Mouse (Mus musculus) limb, embryonic 12.5 days (tissue): ENCODE results near the gene S100a2. TPM values are rescaled to one million over a fixed set of nuclear protein-coding genes. Genes with fewer than 3 reads are reported as not detected.

Experiments
- ATAC-seq: fragments of 200-750 bp; cut with Nextera tagmentation; 2 replicates; pipeline ENCODE4 v1.8.0; 2017; ENCODE audit warnings: low read depth, moderate TSS enrichment; ENCODE audit not compliant: insufficient number of reproducible peaks, insufficient read depth, low FRiP score, low TSS enrichment
- H3K27ac ChIP-seq: fragments of 300-500 bp; sonication (generic); 2 replicates; pipeline ENCODE4 v1.5.1; 2016; ENCODE audit warnings: mild to moderate bottlenecking, moderate library complexity
- H3K27me3 ChIP-seq: fragments of 300-500 bp; sonication (generic); 2 replicates; pipeline ENCODE4 v1.6.1; 2016; ENCODE audit warnings: mild to moderate bottlenecking, moderate library complexity
- H3K36me3 ChIP-seq: fragments of 300-500 bp; sonication (generic); 2 replicates; pipeline ENCODE4 v1.6.1; 2016; ENCODE audit warnings: mild to moderate bottlenecking, moderate library complexity
- H3K4me1 ChIP-seq: fragments of 300-500 bp; sonication (generic); replicated peaks from 2 replicates; pipeline ENCODE4 v1.6.1; 2016
- H3K4me2 ChIP-seq: fragments of 300-500 bp; sonication (generic); 2 replicates; pipeline ENCODE4 v1.6.1; 2016; ENCODE audit warnings: mild to moderate bottlenecking, moderate library complexity
- H3K4me3 ChIP-seq: fragments of 300-500 bp; sonication (generic); replicated peaks from 2 replicates; pipeline ENCODE4 v1.5.1; 2016; ENCODE audit warnings: mild to moderate bottlenecking
- H3K9ac ChIP-seq: fragments of 300-500 bp; sonication (generic); replicated peaks from 2 replicates; pipeline ENCODE4 v1.6.1; 2016; ENCODE audit warnings: mild to moderate bottlenecking, moderate library complexity
- H3K9me3 ChIP-seq: fragments of 300-500 bp; sonication (generic); 2 replicates; pipeline ENCODE4 v1.6.1; 2016; ENCODE audit warnings: mild to moderate bottlenecking, moderate library complexity
- WGBS: fragments of 180-500 bp; shearing (Covaris S2); methylation state at CpG from one replicate; pipeline ENCODE4 v1.1.7; 2016; 5-methylcytosine and 5-hydroxymethylcytosine counted together
- polyA plus RNA-seq: library from polyadenylated mRNA; unstranded; fragments of >200 nt; fragmentation: Nextera tagmentation; extraction: Ambion mirVana; gene quantifications from 2 replicates; pipeline ENCODE4 v1.2.1, GENCODE M21; 2016

The S100a2 gene
- polyA plus RNA-seq, 1 experiment from 2014 or later: not detected

DNA sequence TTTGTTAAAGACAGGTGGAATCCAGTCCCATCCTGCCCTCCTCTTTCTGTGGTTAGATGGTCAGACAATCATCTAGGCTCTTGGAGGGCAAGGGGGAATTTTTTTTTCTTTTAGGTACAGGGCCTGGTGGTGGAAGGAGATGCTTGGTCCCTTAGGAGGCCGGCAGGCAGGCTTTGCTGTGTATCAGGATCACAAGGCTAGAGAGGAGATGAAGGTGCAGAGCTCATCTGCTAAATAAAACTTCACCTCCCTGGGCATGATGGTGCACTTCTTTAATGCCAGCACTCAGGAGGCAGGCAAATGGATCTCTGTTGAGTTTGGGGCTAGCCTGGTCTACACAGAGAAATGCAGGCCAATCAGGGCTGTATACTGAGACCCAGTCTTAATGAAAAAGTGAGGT is 25.9 kb downstream of the S100a2 start:
- Histone ChIP-seq H3K36me3 (no peaks in the 10 kb centered on the region), H3K4me2 (no peak overlapping the region), H3K4me1 (peaks cover 11% of the 10 kb centered on the region; the same call in 1 of the 2 replicates), H3K4me3 (no peak overlapping the region), H3K27ac (no peak overlapping the region), H3K9ac (no peak overlapping the region), H3K9me3 (0 out of 2 replicates have a peak, but pooled peaks cover 2% of the 10 kb centered on the region), H3K27me3 (no peaks in the 10 kb centered on the region)
- no peak for ATAC-seq
- WGBS: 95% methylated on average over 1 of the region's 1 CpGs

DNA sequence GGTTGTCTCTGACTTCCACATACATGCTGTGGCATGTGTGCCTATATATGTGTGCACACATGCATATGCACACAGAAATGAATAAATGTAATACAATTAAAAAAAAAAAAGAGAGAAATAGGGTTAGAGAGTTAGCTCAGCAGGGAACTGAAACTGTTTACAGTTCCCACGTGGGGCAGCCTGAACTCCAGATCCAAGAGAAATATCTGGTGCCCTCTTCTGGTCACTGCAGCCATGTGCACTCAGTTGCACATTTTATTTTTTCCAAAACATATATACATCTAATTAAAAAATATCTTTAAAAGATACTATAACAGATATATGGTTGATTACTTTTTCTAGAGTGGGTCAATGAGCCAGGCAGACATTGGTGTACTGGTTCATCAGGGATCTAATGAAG is 27.5 kb downstream of the S100a2 start:
- H3K4me1 ChIP-seq: peaks cover 11% of the 10 kb centered on the region; the same call in 1 of the 2 replicates
- H3K4me3 ChIP-seq: no peak overlapping the region
- no peaks in the 10 kb centered on the region for H3K27me3 ChIP-seq
- 0 out of 2 replicates have a peak, but pooled peaks cover 2% of the 10 kb centered on the region for H3K9me3 ChIP-seq
- H3K9ac ChIP-seq: no peak overlapping the region
- H3K4me2 ChIP-seq: no peak overlapping the region
- ATAC-seq: no peak
- no peaks in the 10 kb centered on the region for H3K36me3 ChIP-seq
- no peak overlapping the region for H3K27ac ChIP-seq
- 22% methylated on average over 1 of the region's 1 CpGs for WGBS

DNA sequence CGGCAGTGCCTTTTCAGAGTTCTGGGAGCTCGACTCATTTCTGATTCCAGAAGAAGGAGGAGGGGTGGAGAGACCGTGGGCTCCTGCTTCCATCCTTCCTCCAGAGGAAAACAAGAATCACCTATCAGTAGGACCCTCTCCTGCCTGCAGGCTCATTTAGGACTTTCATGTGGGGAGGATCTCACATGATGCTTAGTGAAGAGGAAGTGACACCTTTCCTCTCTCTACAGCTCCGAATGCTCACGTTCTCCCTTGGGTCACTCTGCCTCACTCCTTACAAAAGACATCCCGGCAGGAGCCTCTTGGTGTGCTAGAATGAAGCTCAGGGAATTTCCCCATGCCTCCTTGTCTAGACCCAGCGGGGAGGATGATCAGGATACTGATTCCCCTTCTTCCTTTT is 31.5 kb downstream of the S100a2 start:
- Histone ChIP-seq H3K4me2 (no peak overlapping the region), H3K36me3 (no peaks in the 10 kb centered on the region), H3K9ac (no peak overlapping the region), H3K4me1 (peaks cover 11% of the 10 kb centered on the region), H3K4me3 (no peak overlapping the region), H3K27ac (no peak overlapping the region), H3K9me3 (0 out of 2 replicates have a peak, but pooled peaks cover 2% of the 10 kb centered on the region), H3K27me3 (no peaks in the 10 kb centered on the region)
- WGBS: 55% methylated on average over 7 of the region's 7 CpGs
- ATAC-seq: no peak

DNA sequence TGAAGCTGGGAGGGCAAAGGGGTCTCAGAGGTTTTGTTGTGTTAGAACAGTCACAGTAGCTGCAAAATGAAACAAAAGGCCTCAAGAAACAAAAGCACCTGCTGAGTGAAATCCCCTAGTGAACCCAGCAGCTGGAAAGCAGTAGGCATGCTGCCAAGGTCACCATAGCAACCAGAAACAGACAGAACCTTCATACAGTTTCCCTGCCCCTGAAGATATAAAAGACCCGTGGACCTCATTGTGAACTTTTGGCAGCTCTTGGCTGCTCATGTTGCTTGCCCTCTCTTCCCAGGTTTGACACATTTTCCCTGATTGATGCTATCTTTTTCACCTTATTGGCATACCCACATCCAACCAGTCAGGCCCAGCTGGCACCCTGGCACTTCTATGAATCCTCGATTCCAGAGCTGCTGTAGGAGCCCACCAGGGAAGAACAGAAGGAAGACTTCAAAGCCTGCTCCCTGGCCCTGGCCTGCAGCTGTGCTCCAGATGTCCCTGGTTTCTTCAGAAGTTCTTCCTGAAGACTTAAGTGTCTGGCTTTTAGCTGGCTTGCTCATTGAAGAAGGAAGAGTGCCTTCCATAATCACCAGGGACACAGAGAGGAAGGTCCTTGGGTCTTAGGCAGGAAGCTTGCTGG is 33.5 kb downstream of the S100a2 start:
- ATAC-seq: 0 out of 2 replicates have a peak, but pooled peaks have one; percentile 37
- Histone ChIP-seq H3K9ac (no peak overlapping the region), H3K4me2 (no peak overlapping the region), H3K36me3 (no peaks in the 10 kb centered on the region), H3K9me3 (no peaks in the 10 kb centered on the region), H3K27ac (peak overlapping the region; percentile 3; the same call in 1 of the 2 replicates), H3K4me1 (peaks cover 11% of the 10 kb centered on the region), H3K27me3 (no peaks in the 10 kb centered on the region), H3K4me3 (no peak overlapping the region)
- 6% methylated on average over 2 of the region's 2 CpGs for WGBS

DNA sequence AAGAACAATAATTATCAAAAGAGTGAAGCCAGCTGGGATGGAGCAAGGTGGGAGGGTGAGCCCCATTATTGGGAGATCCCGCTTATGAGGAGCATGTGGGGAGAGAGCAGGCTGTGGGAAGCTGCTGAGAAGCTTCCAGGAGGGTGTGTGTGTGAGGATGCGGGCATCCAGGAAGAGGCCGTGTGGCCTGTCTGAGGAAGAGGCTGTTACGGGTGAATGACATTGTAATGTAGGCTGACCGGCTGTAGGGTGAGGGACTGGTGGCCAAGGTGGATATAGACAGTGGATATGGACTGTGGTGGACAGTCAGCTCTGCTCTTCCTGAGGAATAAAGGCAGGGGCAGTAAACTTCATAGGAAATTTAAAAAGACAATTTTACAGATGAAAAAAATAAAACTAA is 35.4 kb downstream of the S100a2 start:
- Histone ChIP-seq H3K9ac (no peak overlapping the region; the same call in 1 of the 2 replicates), H3K27me3 (no peaks in the 10 kb centered on the region), H3K27ac (no peak overlapping the region), H3K4me1 (peaks cover 11% of the 10 kb centered on the region), H3K36me3 (no peaks in the 10 kb centered on the region), H3K4me3 (no peak overlapping the region), H3K9me3 (no peaks in the 10 kb centered on the region), H3K4me2 (no peak overlapping the region)
- no peak for ATAC-seq
- WGBS: 75% methylated on average over 5 of the region's 5 CpGs

DNA sequence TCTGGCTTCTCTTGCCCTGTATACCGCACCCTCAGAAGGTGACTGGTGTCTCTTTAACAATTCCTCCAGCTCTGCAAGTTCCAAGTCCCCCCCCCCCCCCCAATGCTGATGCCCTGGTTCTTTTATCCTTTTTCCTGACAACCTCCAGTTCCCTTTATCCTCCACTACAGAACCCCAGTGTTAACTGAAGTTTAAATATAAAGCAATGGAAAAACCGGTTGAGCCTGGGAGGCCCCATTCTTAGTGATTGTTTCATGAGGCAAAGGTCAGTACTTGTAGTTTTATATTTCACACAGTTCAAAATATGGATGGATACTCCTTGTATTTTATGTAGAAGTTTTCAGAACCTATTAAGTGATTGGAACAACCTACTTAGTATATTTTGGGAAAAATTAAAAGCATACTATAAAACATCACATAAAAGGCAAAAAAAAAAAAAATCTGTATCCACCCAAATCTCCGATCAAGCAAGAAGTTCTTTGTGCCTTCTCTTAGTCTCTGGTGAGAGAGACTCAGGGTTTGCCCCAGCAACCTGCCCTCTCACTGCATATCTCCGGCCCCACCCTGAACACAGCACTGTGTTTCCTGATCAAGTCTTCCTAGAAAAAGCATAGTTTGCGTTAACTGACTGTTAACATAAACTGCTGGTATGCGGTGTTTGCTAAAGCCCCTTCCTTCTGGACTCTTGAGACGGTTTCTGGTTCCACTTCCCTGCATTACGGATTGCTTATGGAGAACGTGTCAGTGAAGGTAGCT is 36.4 kb downstream of the S100a2 start:
- no peaks in the 10 kb centered on the region for H3K9me3 ChIP-seq
- no peak overlapping the region for H3K9ac ChIP-seq
- H3K27ac ChIP-seq: no peak overlapping the region
- H3K27me3 ChIP-seq: no peaks in the 10 kb centered on the region
- WGBS: 82% methylated on average over 9 of the region's 9 CpGs
- no peak overlapping the region for H3K4me3 ChIP-seq
- no peak overlapping the region for H3K4me2 ChIP-seq
- H3K36me3 ChIP-seq: no peaks in the 10 kb centered on the region
- ATAC-seq: no peak
- H3K4me1 ChIP-seq: peaks cover 11% of the 10 kb centered on the region

DNA sequence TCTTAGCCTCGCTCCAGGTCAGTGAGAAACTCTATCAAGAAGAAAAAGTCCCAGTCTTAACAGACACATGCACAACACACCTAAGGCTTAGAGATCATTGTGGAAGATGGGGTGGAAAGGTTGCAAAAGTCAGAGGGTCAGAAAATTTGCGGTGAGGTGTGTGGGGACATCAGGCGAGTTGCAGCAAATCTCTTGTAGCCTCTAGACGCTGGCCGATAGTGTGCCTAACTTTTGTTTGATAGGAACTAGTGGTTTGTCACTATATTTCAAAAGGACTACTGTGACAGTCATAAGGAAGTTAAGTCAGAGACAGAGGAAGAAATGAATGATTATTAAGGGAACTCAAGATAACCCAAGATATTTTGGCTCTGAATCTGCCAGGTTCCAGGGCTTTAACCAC is 37.3 kb downstream of the S100a2 start:
- no peak overlapping the region for H3K27ac ChIP-seq
- no peaks in the 10 kb centered on the region for H3K36me3 ChIP-seq
- no peaks in the 10 kb centered on the region for H3K27me3 ChIP-seq
- ATAC-seq: no peak
- 90% methylated on average over 5 of the region's 5 CpGs for WGBS
- H3K9ac ChIP-seq: no peak overlapping the region
- no peaks in the 10 kb centered on the region for H3K9me3 ChIP-seq
- no peak overlapping the region for H3K4me2 ChIP-seq
- H3K4me3 ChIP-seq: no peak overlapping the region
- H3K4me1 ChIP-seq: peaks cover 11% of the 10 kb centered on the region

DNA sequence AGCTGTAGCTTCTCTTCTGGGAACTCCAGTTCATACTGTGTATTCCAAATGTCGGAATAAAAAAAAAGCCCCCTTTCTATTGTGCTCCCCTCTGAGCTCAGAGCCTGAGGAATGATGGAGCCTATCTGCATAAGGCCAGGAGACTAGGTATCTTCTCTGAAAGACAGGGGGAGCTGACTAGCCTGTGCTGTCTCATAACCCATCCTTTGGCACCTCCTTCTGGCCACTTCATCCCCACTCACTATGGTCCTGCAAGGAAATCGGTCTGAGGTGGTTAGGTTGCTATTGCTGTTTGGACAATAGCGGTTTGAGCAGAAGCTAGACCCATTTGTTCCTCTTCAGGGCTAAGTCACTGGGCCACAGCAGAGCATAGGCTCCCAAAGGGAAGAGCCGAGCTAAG is 37.8 kb downstream of the S100a2 start:
- Histone ChIP-seq H3K4me2 (no peak overlapping the region), H3K4me3 (no peak overlapping the region), H3K27me3 (no peaks in the 10 kb centered on the region), H3K4me1 (peaks cover 11% of the 10 kb centered on the region), H3K9ac (no peak overlapping the region), H3K36me3 (no peaks in the 10 kb centered on the region), H3K9me3 (no peaks in the 10 kb centered on the region), H3K27ac (no peak overlapping the region)
- ATAC-seq: no peak
- 58% methylated on average over 4 of the region's 4 CpGs for WGBS

DNA sequence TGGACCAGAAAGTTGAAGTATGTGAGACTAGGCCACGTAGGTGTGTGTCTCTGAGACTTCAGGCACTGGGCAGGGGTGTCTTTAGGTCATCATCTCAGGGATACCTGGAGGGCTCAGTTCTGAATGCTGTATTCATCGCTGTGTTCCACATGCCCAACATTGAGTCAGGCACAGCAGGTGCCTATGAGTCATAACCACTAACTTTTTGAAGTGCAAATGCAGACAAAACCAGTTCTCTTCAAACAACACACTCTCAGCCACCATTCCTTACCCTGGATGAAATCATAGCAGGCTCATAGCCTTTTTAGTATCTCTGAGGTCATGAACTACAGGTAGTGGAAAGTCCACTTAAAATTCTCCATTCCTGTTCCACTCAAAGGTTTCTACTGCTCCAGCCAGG is 39.3 kb downstream of the S100a2 start:
- H3K9ac ChIP-seq: no peak overlapping the region
- no peak for ATAC-seq
- H3K4me1 ChIP-seq: no peaks in the 10 kb centered on the region
- H3K4me2 ChIP-seq: no peak overlapping the region
- H3K27me3 ChIP-seq: no peaks in the 10 kb centered on the region
- H3K27ac ChIP-seq: no peak overlapping the region
- H3K9me3 ChIP-seq: no peaks in the 10 kb centered on the region
- H3K36me3 ChIP-seq: no peaks in the 10 kb centered on the region
- no peak overlapping the region for H3K4me3 ChIP-seq
- 68% methylated on average over 2 of the region's 2 CpGs for WGBS

DNA sequence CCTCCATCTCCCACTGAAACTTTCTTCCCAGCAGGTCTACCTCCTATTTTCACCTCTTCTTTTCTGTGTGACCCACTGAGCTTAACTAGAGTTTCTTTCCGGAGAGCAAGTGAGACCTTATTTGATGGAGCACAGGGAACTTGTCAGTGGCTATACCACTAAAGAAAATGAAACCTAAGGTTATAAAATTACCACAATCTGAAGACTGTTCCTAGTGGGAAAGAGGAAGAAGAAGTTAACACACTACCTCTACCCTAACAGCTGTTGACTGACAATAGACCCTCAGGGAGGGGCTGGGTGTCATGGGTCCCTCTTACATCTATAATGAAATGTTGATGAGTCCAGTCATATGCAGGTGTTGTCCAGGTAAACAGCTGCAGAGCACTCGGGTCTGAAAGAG is 41.9 kb downstream of the S100a2 start:
- Histone ChIP-seq H3K9ac (no peak overlapping the region), H3K27ac (no peak overlapping the region), H3K4me2 (no peak overlapping the region), H3K4me1 (no peaks in the 10 kb centered on the region), H3K27me3 (peaks cover 2% of the 10 kb centered on the region; the same call in 1 of the 2 replicates), H3K36me3 (no peaks in the 10 kb centered on the region), H3K4me3 (no peak overlapping the region), H3K9me3 (no peaks in the 10 kb centered on the region)
- WGBS: 78% methylated on average over 2 of the region's 2 CpGs
- ATAC-seq: no peak

DNA sequence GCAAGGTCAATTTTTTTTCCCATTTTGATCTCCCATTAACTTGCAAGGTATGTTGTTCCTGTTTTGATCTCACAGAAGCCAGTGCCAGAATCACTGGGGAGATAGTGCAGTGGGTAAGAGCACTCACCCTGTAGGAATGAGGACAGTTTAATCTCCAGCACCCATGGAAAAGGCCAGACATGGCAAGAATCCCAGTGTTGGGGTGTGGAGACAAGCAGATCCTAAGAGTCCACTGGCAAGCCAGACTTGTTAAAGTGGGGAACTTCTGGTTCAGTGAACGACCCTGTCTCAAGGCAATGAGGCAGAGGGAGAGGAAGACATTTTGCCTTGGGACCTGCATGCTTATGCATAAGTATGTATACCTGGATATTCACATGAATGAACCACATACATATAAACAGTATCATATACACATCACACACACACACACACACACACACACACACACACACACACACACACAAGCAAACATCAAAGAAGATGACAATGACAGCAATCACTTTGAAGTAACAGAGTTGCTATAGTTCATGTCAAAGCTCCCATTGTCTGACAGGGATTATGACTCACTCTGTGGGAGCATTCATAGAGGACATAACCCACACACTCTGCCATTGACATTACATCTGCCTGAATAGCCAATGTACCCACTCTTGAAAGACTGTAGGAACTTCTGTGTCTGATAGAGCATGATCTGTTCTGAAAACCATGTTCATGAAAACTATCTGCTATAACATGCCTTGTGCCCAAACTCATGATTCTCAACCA is 48.6 kb downstream of the S100a2 start:
- no peak overlapping the region for H3K4me2 ChIP-seq
- H3K4me3 ChIP-seq: no peak overlapping the region
- peaks cover 2% of the 10 kb centered on the region; the same call in 1 of the 2 replicates for H3K27me3 ChIP-seq
- no peaks in the 10 kb centered on the region for H3K9me3 ChIP-seq
- H3K4me1 ChIP-seq: no peaks in the 10 kb centered on the region
- no peak for ATAC-seq
- H3K9ac ChIP-seq: no peak overlapping the region
- WGBS: 53% methylated on average over 1 of the region's 1 CpGs
- no peak overlapping the region for H3K27ac ChIP-seq
- H3K36me3 ChIP-seq: no peaks in the 10 kb centered on the region
